ENCODE assay signal across 8 mouse cellular contexts in genomic region chr1:135729821-135730220, GRCm38 (mm10). TPM values are rescaled to one million over a fixed set of nuclear protein-coding genes. Genes with fewer than 3 reads are reported as not detected.
DNase-seq lines count a peak whose midpoint lies in the region; ATAC-seq and TF ChIP-seq lines count a peak whose summit lies in the region.

No protein-coding gene starts in this region.

- DNase-seq in limb, embryonic 11.5 days (ENCODE audit: low spot score): no peak
- DNase-seq in yolk sac, embryonic 10.5 days (ENCODE audit: low spot score): no peak
- DNase-seq in cerebellum, postnatal 4 days (ENCODE audit: low spot score in 2 of 2): no peak
- DNase-seq in left cerebral cortex, adult 8-10 months (ENCODE audit: low spot score in 2 of 2): no peak

- no peak for ATAC-seq in megakaryocyte, adult 5-6 weeks (ENCODE audit: poor library complexity, severe bottlenecking)
- ATAC-seq in limb, embryonic 11.5 days (ENCODE audit: insufficient number of reproducible peaks, low FRiP score, low TSS enrichment, low read depth): no peak

- 19% methylated on average over 4 of the region's 4 CpGs for WGBS in limb, embryonic 11.5 days
- WGBS in olfactory bulb, adult 2 months: 54% methylated on average over 4 of the region's 4 CpGs

- TF ChIP-seq POLR2A in olfactory bulb, adult 2 months (IDR thresholded peaks at IDR 0.05; ENCODE audit: insufficient read depth, low read depth, low read length): no peak

- H3K4me3 ChIP-seq in megakaryocyte, embryonic 14.5 days (replicated peaks): peak overlapping the region; percentile 96
- peak overlapping the region; percentile 76 for H3K4me3 ChIP-seq in erythroblast, embryonic 14.5 days (replicated peaks)
- peak overlapping the region; percentile 58 for H3K4me3 ChIP-seq in limb, embryonic 11.5 days (ENCODE audit: low read depth, low read length)
- H3K4me3 ChIP-seq in olfactory bulb, adult 2 months (ENCODE audit: insufficient read depth, low read depth, low read length): peak overlapping the region; percentile 60

- H3K4me1 ChIP-seq in megakaryocyte, embryonic 14.5 days: peaks cover 83% of the 10 kb centered on the region
- peaks cover 55% of the 10 kb centered on the region for H3K4me1 ChIP-seq in erythroblast, embryonic 14.5 days (ENCODE audit: control insufficient read depth)
- H3K4me1 ChIP-seq in limb, embryonic 11.5 days (ENCODE audit: control insufficient read depth, insufficient read depth, low read length): peaks cover 31% of the 10 kb centered on the region
- H3K4me1 ChIP-seq in olfactory bulb, adult 2 months (ENCODE audit: control insufficient read depth, insufficient read depth, low read length): peaks cover 43% of the 10 kb centered on the region

- no peak overlapping the region for H3K27ac ChIP-seq in limb, embryonic 11.5 days (replicated peaks; ENCODE audit: low read depth, low read length)
- no peak overlapping the region; the same call in 1 of the 2 replicates for H3K27ac ChIP-seq in olfactory bulb, adult 2 months (ENCODE audit: insufficient read depth, low read depth, low read length)

- no peak for TF ChIP-seq CTCF in olfactory bulb, adult 2 months (IDR thresholded peaks at IDR 0.05; ENCODE audit: insufficient read depth, low read depth, low read length)

- H3K9ac ChIP-seq in limb, embryonic 11.5 days (ENCODE audit: low read length): peak overlapping the region; percentile 76; the same call in 1 of the 2 replicates

- no peaks in the 10 kb centered on the region for H3K9me3 ChIP-seq in megakaryocyte, embryonic 14.5 days
- no peaks in the 10 kb centered on the region for H3K9me3 ChIP-seq in erythroblast, embryonic 14.5 days (ENCODE audit: control insufficient read depth, low read length)
- no peaks in the 10 kb centered on the region for H3K9me3 ChIP-seq in limb, embryonic 11.5 days (ENCODE audit: control insufficient read depth, low read length)

- peaks cover 36% of the 10 kb centered on the region for H3K36me3 ChIP-seq in megakaryocyte, embryonic 14.5 days (replicated peaks; ENCODE audit: low read length)
- peaks cover 2% of the 10 kb centered on the region; the same call in 1 of the 2 replicates for H3K36me3 ChIP-seq in erythroblast, embryonic 14.5 days (ENCODE audit: control insufficient read depth)
- H3K36me3 ChIP-seq in limb, embryonic 11.5 days (ENCODE audit: control insufficient read depth, insufficient read depth, low read length): no peaks in the 10 kb centered on the region

- peak overlapping the region; percentile 81 for H3K4me2 ChIP-seq in limb, embryonic 11.5 days (ENCODE audit: low read depth, severe bottlenecking)

- no peaks in the 10 kb centered on the region for H3K27me3 ChIP-seq in megakaryocyte, embryonic 14.5 days (replicated peaks)
- no peaks in the 10 kb centered on the region for H3K27me3 ChIP-seq in erythroblast, embryonic 14.5 days (ENCODE audit: control insufficient read depth)
- no peaks in the 10 kb centered on the region for H3K27me3 ChIP-seq in limb, embryonic 11.5 days (ENCODE audit: control insufficient read depth, insufficient read depth, low read length)

RNA-seq across cellular contexts. Expression of gene Csrp1, which starts 10.0 kb away (rescaled TPM):
- 55.5 and 121 TPM in 2 replicates for polyA plus RNA-seq in megakaryocyte, embryonic 14.5 days (2012; ENCODE audit: insufficient read depth, low replicate concordance)
- 86.2 and 87.6 TPM in 2 replicates for total RNA-seq in megakaryocyte, adult 5-6 weeks (2015)
- 99.9 and 100 TPM in 2 replicates for total RNA-seq in megakaryocyte, adult 5-6 weeks (2017)
- 3.8 and 4.0 TPM in 2 replicates for polyA plus RNA-seq in erythroblast, embryonic 14.5 days (2012)
- 50.5 and 51.2 TPM in 2 replicates for polyA plus RNA-seq in limb, embryonic 11.5 days (2014; fragmentation: Nextera tagmentation; extraction: Ambion mirVana)
- 169 and 254 TPM in 2 replicates for polyA plus RNA-seq in olfactory bulb, adult 2 months (2012; ENCODE audit: insufficient read depth, insufficient read length, low replicate concordance, missing spikeins)
- total RNA-seq in left cerebral cortex, adult 8-10 months (2022): 100 to 1,000 TPM; 277 to 320 (median 278) TPM

RNA-seq across cellular contexts. Expression of gene Phlda3, which starts 36.1 kb away (rescaled TPM):
- polyA plus RNA-seq in megakaryocyte, embryonic 14.5 days (2012; ENCODE audit: insufficient read depth, low replicate concordance): 104 and 232 TPM in 2 replicates
- 0.75 TPM in 1 of 2 replicates, not detected in the other for total RNA-seq in megakaryocyte, adult 5-6 weeks (2015)
- 0.22 and 1.2 TPM in 2 replicates for total RNA-seq in megakaryocyte, adult 5-6 weeks (2017)
- polyA plus RNA-seq in erythroblast, embryonic 14.5 days (2012): 11.2 and 11.3 TPM in 2 replicates
- 32.8 and 33.3 TPM in 2 replicates for polyA plus RNA-seq in limb, embryonic 11.5 days (2014; fragmentation: Nextera tagmentation; extraction: Ambion mirVana)
- polyA plus RNA-seq in olfactory bulb, adult 2 months (2012; ENCODE audit: insufficient read depth, insufficient read length, low replicate concordance, missing spikeins): not detected in 2 replicates
- 10 to 100 TPM; 20.7 to 22.0 (median 21.7) TPM for total RNA-seq in left cerebral cortex, adult 8-10 months (2022)

RNA-seq across cellular contexts. Expression of gene Tnni1, which starts 49.4 kb away (rescaled TPM):
- polyA plus RNA-seq in megakaryocyte, embryonic 14.5 days (2012; ENCODE audit: insufficient read depth, low replicate concordance): 0.82 TPM in 1 of 2 replicates, not detected in the other
- total RNA-seq in megakaryocyte, adult 5-6 weeks (2015): 0.36 and 0.45 TPM in 2 replicates
- total RNA-seq in megakaryocyte, adult 5-6 weeks (2017): not detected in 2 replicates
- 0.07 TPM in 1 of 2 replicates, not detected in the other for polyA plus RNA-seq in erythroblast, embryonic 14.5 days (2012)
- polyA plus RNA-seq in limb, embryonic 11.5 days (2014; fragmentation: Nextera tagmentation; extraction: Ambion mirVana): 13.7 and 19.4 TPM in 2 replicates
- polyA plus RNA-seq in olfactory bulb, adult 2 months (2012; ENCODE audit: insufficient read depth, insufficient read length, low replicate concordance, missing spikeins): not detected in 2 replicates
- total RNA-seq in left cerebral cortex, adult 8-10 months (2022): 1 to 10 TPM; 3.7 to 7.8 (median 4.2) TPM

Comparison
In these comparisons a context has a peak if more than half of its experiments do, and no peak if none do; other contexts are left out.
1. RNA of gene Csrp1, which starts 10.0 kb away (polyA plus RNA-seq): 169 to 254 TPM in olfactory bulb, adult 2 months, 55.5 to 121 TPM in megakaryocyte, embryonic 14.5 days and 50.5 to 51.2 TPM in limb, embryonic 11.5 days; 3.8 to 4.0 TPM in erythroblast, embryonic 14.5 days; every median in the first group is over 10 times any median in the second.
2. RNA of gene Phlda3, which starts 36.1 kb away (polyA plus RNA-seq): 104 to 232 TPM in megakaryocyte, embryonic 14.5 days, 32.8 to 33.3 TPM in limb, embryonic 11.5 days and 11.2 to 11.3 TPM in erythroblast, embryonic 14.5 days; not detected in olfactory bulb, adult 2 months; every median in the first group is over 10 times any median in the second.
3. Peak in every context shown above with its lines, with median percentiles within 50 percentile points of each other: H3K4me3 ChIP-seq.